Mouse (Mus musculus) layer of hippocampus, postnatal 36 days (tissue): ENCODE results near the gene Tcta. TPM values are rescaled to one million over a fixed set of nuclear protein-coding genes. Genes with fewer than 3 reads are reported as not detected.
A peak's percentile ranks its signal among the peaks of the same experiment; 100 is the strongest.
"Not testable (repeated sequence)": the region's sequence is repeated elsewhere in the genome, so short reads cannot be mapped to it uniquely, and the experiment has no call there.

ENCODE experiments used
- DNase-seq, 2 experiments: peaks; one replicate each; pipeline ENCODE4 v3.0.0; 2022
- total RNA-seq, 2 experiments: library from RNA; stranded (reverse); gene quantifications; 2 replicates each; pipeline ENCODE4 v1.2.3; 2021

The Tcta gene
- total RNA-seq: 10 to 100 TPM; 29.1 to 30.0 TPM

GRCm38 (mm10) chr9:108305629-108306520, at the start of gene Tcta, which contains the start of gene Rhoa:
Tcta (minus strand) TSS chr9:108306160.
Rhoa (plus strand) TSS chr9:108306129.
- peak; percentile 99 for DNase-seq

GRCm38 (mm10) chr9:108349727-108350126, 43.8 kb upstream of the Tcta start:
- no peak for DNase-seq

GRCm38 (mm10) chr9:108348290-108348680, 42.3 kb upstream of the Tcta start:
- DNase-seq: no peak

- DNase-seq: peak; percentile 81 to 83
These were observed 41.8 kb upstream of the Tcta start, which contains the start of gene Usp4 for GRCm38 (mm10) chr9:108347540-108348289. Usp4 (plus strand) TSS chr9:108347853.

- DNase-seq: no peak
These were observed 41.1 kb upstream of the Tcta start for GRCm38 (mm10) chr9:108347024-108347423.

- DNase-seq: no peak
These were observed 38.5 kb upstream of the Tcta start for GRCm38 (mm10) chr9:108344471-108344870.

GRCm38 (mm10) chr9:108343835-108344234, 37.9 kb upstream of the Tcta start:
- no peak for DNase-seq

GRCm38 (mm10) chr9:108343331-108343730, 37.4 kb upstream of the Tcta start:
- DNase-seq: no peak

- DNase-seq: no peak
These were observed 36.4 kb upstream of the Tcta start for GRCm38 (mm10) chr9:108342301-108342831.

- DNase-seq: no peak
These were observed 35.8 kb upstream of the Tcta start for GRCm38 (mm10) chr9:108341801-108342200.

- no peak for DNase-seq
These were observed 35.1 kb upstream of the Tcta start for GRCm38 (mm10) chr9:108341139-108341475.

- DNase-seq: no peak
These were observed 34.5 kb upstream of the Tcta start for GRCm38 (mm10) chr9:108340258-108341138.

- DNase-seq: no peak
These were observed 33.9 kb upstream of the Tcta start for GRCm38 (mm10) chr9:108339886-108340257.

- DNase-seq: peak; percentile 79 to 84
These were observed 33.2 kb upstream of the Tcta start, which contains the start of gene Gpx1 for GRCm38 (mm10) chr9:108338886-108339781. Gpx1 (plus strand) TSS chr9:108338903.

- DNase-seq: no peak
These were observed 32.6 kb upstream of the Tcta start for GRCm38 (mm10) chr9:108338551-108338885.

GRCm38 (mm10) chr9:108337848-108338550, 32.0 kb upstream of the Tcta start:
- DNase-seq: no peak

- no peak for DNase-seq
These were observed 19.9 kb upstream of the Tcta start for GRCm38 (mm10) chr9:108325811-108326210.

- no peak for DNase-seq
These were observed 18.8 kb upstream of the Tcta start for GRCm38 (mm10) chr9:108324784-108325183.

- not testable (repeated sequence) for DNase-seq
These were observed 16.1 kb upstream of the Tcta start for GRCm38 (mm10) chr9:108322054-108322453.

- DNase-seq: no peak
These were observed 12.5 kb upstream of the Tcta start for GRCm38 (mm10) chr9:108318462-108318861.
